Mouse (Mus musculus): ENCODE measurements around the gene Zfp112.
"Not testable (repeated sequence)": the region's sequence is repeated elsewhere in the genome, so short reads cannot be mapped to it uniquely, and the experiment has no call there.

The Zfp112 gene

DNA sequence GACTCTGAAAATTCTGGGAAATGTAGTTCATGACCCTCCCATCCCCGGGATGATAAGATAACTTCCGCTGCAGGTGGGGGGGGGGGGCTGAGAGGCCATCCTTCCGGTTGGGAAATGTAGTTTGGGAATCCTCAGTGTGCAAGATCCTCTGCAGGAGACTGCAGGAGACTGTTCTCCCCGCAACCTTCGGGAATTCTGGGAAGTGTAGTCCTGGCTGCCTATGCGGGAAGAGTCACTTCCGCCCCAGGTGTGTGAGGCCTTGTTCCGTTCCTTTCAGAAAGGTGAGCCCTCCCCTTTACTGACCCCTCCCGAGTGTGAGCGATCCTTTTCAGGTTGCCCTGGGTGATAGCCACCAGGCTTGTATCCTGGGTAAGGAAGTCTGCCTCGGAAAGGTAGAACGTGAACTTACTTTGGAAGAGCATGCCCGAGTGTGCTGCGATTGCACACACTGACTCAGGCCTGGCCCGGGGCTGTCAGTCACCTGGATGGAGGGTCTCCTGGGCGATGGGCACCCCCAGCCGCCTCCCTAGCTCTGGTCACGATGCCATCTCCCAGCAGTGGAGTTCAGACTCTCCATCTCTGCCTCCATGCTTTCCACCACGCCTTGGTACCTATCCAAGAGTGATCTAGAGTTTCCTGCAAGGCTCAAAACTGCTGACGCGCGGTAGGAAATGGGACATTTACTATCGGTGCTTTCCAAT is at the start of gene Zfp112:
Zfp112 (plus strand) TSS at position 159 of the 701 bp plus-strand sequence.
- in situ Hi-C loops (cut with MboI; ENCODE audit: low sequenced_read_pairs), result no loop called here

- in situ Hi-C loops (cut with MboI; ENCODE audit: low sequenced_read_pairs), result not testable (repeated sequence)
These were observed 37.7 kb upstream of the Zfp112 start for GRCm38 (mm10) chr7:24074424-24074823.

GRCm38 (mm10) chr7:24081634-24082431 is 30.3 kb upstream of the Zfp112 start, which contains the start of gene Zfp180:
Zfp180 (plus strand) TSS chr7:24081924.
- in situ Hi-C loops (cut with MboI; ENCODE audit: low sequenced_read_pairs), result no loop called here

DNA sequence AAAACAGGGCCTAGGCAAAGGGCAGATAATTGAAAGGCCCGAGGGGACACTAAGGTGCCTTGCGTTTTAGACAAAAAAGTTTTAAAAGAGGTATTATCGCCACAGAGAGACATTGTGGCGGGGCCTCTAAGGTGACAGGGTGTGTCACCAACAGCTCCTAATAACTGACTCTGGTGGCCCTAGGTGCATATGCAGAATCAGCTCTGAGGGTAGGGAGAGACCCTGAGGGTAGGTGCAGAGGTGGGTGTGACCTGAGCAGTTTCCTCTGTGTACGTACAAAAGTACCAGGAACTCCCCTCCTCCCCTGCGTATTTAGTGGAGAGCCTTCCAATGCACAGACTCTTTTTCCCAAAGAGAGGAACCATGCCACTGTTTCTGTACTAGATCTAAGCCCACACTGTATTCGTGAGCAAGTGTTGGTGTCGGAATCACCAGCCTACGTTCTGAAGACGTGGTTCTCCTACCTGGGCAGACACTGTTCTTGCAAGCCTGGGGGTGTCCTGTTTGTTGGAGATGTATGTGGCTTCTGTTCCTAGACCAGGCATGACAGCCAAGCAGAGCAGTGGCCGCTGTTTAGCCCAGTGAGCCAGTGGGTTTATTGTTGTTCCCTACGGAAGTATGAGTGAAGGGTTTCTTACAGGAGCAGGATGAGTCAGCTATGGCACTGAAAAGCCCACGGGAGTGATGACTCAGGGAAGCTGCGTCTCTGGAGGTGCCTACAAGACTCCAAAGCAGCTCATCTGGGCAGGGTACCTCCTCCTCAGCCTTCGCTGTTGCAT is 29.5 kb upstream of the Zfp112 start:
- in situ Hi-C loops (cut with MboI; ENCODE audit: low sequenced_read_pairs), result no loop called here

- in situ Hi-C loops (cut with MboI; ENCODE audit: low sequenced_read_pairs), result no loop called here
These were observed 25.2 kb upstream of the Zfp112 start for GRCm38 (mm10) chr7:24086871-24087270.

- in situ Hi-C loops (cut with MboI; ENCODE audit: low sequenced_read_pairs), result no loop called here
These were observed 24.5 kb upstream of the Zfp112 start for GRCm38 (mm10) chr7:24087485-24088125.

- in situ Hi-C loops (cut with MboI; ENCODE audit: low sequenced_read_pairs), result no loop called here
These were observed 7.7 kb upstream of the Zfp112 start for GRCm38 (mm10) chr7:24104403-24104802.

DNA sequence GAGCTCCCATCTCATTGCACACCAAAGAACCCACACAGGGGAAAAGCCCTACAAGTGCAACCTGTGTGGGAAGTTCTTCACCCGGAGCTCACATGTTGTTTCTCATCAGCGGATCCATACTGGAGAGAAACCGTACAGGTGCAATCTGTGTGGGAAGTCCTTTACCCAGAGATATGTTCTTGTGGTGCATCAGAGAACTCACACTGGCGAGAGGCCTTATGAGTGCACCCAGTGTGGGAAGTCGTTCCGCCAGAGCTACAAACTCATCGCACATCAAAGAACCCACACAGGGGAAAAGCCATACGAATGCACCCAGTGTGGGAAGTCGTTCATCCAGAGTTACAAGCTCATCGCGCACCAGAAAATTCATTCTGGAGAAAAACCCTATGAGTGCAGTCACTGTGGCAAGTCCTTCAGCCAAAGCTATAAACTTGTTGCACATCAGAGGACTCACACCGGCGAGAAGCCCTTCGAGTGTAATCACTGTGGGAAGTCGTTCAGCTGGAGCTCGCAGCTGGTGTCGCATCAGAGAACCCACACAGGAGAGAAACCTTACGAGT is 6.9 kb upstream of the Zfp112 start:
- in situ Hi-C loops (cut with MboI; ENCODE audit: low sequenced_read_pairs), result no loop called here

GRCm38 (mm10) chr7:24110839-24111238 is 1.3 kb upstream of the Zfp112 start:
- in situ Hi-C loops (cut with MboI; ENCODE audit: low sequenced_read_pairs), result no loop called here

GRCm38 (mm10) chr7:24111772-24112155 is 350 bp upstream of the Zfp112 start:
- in situ Hi-C loops (cut with MboI; ENCODE audit: low sequenced_read_pairs), result no loop called here

DNA sequence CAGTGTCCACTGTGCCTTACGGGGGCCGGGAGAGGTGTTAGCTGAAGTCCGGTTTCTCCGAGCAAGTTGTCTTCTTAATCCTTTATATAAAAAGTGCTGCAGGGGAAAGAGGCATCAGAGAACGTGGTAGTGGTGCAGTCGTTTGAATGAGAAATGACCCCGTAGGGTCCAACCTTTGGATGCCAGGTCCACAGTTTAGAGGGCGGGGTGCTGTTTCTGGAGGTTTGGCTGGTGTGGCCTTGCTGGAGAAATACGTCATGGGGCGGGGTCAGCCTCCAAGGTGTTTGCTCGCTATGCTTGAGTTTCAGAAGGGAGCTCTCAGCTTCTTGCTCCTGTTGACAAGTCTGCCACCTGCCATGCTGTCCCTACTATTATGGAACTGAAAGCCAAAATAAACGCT is 887 bp downstream of the Zfp112 start:
- in situ Hi-C loops (cut with MboI; ENCODE audit: low sequenced_read_pairs), result no loop called here

DNA sequence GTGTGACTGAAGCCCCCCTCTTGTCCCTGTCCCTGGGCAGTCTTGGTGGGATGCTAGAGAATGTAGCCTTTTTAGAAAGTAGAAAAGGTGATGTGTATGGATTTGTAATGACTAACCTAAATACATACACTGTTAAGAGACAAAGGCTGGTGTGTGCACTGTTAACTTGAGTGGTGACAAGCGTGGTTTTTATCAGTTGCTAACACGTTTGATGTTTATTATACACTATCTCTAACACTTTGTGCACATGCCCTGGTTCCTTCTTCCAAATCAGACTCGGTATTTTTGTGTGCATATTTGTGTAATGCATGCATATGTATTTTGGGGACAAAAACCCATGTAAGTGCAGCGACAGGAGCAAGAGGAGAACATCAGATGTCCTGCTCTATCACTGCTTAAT is 4.5 kb downstream of the Zfp112 start:
- in situ Hi-C loops (cut with MboI; ENCODE audit: low sequenced_read_pairs), result no loop called here

DNA sequence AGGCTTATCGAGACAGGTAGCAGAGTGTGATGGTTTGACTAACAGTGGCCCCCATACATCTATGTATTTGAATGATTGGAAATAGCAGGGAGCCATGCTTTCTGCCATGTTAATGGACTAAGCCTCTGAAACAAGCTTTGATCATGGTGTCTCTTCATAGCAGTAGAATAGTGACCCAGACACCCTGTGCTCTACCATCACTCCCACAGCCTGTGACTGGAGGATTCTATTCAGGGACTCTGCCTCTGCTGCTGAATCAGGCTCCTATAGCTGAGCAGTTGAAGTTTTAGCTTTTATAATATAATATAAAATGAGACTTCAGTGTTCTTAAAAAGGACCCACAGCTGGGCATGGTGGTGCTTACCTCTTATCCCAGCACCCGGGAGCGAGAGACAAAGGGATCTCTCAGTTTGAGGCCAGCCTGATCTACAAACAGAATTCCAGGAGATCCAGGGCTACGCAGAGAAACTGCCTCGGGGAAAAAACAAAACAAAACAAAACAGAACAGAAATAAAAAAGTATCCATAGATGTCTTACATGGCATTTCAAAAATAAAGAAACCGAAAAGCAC is 21.4 kb downstream of the Zfp112 start:
- in situ Hi-C loops (cut with MboI; ENCODE audit: low sequenced_read_pairs), result no loop called here

GRCm38 (mm10) chr7:24133996-24134828 is 22.1 kb downstream of the Zfp112 start, which contains the start of gene Zfp235:
Zfp235 (plus strand) TSS chr7:24134169.
- in situ Hi-C loops (cut with MboI; ENCODE audit: low sequenced_read_pairs), result no loop called here

DNA sequence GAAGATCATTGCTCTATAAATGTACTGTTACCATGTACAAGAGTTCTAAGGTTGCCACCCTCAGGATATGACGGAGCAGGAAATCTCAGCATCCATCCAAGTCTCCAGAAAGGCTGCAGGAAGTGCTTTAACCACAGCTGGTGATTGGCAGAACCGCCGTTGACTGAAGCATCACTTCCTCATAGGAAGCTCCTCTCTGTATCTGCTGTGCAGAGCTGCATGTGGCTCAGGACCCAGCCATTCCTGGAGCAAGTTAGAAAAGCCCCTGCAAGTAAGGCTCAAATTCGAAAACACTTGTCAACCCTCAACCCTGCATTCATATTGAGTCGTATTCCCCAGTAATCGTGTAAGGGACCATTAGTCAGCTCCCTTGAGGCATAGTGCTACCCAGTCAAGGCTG is 30.5 kb downstream of the Zfp112 start:
- in situ Hi-C loops (cut with MboI; ENCODE audit: low sequenced_read_pairs), result no loop called here

GRCm38 (mm10) chr7:24153272-24153671 is 41.2 kb downstream of the Zfp112 start:
- in situ Hi-C loops (cut with MboI; ENCODE audit: low sequenced_read_pairs), result loop anchor here (25.0 kb wide), 1 partner anchor 134 kb away; no protein-coding TSS in a partner anchor

DNA sequence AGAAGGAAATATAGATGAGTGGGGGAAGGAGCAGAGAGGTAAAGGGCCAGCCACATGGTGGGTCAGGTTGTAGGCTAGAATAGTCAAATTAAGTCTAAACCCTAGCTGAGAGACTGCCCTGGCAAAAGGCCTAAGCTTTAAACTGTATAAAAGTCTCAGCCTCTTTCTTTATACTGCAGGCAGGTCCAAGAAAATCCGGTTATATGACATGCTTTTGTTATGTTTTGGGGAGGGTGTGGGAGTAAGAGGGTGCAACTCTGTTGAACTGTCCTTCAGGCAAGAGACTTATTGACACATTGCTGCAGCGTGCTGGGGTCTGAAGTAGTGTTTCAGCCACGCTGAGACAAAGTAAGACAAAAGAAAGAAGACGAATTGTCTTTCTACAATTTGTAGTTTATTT is 60.1 kb downstream of the Zfp112 start:
- in situ Hi-C loops (cut with MboI; ENCODE audit: low sequenced_read_pairs), result loop anchor here (25.0 kb wide), 1 partner anchor 115 kb away; no protein-coding TSS in a partner anchor

DNA sequence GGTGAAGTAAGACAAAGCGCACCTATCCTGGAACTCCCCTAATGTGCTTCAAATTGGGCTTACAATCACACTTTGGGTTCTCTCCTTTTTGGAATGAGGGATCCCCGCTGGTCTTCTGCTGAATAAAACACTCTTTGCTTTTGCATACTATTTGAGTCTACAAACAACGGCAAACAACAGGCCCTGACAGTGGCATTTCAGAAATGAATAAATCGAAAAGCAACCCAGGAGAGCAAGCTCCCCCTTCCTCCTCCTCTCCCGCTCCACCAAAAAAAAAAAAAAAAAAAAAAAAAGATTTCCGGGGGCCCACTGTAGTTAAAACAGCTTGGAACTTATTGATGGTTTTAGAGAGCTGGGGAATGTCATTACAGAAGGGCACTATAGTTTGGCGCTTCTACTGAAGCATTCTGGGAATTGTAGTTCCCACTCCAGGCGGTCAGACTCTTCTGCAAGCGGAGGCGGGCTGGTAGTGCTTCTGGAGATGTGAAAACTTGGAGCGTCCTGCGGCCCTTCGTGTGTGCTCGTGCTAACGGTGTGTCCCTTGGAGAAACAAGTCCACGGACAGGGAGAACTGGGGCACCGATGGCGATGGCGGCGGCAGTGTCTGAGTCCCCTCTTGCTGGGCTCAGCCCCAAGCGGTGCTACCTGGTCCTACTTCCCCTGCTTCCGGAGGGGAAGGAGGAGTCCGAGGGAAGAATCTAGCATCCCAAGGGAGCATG is 62.7 kb downstream of the Zfp112 start, which contains the start of gene Zfp114:
Zfp114 (plus strand) TSS at position 443 of the 719 bp plus-strand sequence.
- in situ Hi-C loops (cut with MboI; ENCODE audit: low sequenced_read_pairs), result loop anchor here (25.0 kb wide), 1 partner anchor 113 kb away; no protein-coding TSS in a partner anchor
